Mouse (Mus musculus): ENCODE results near the gene Plcxd2.

Gene Plcxd2

GRCm38 (mm10) chr16:45990901-45991676, 18.9 kb downstream of the Plcxd2 start:
- in situ Hi-C loops (cut with MboI, MseI): no loop called here

- in situ Hi-C loops (cut with MboI, MseI): no loop called here
These were observed 23.8 kb downstream of the Plcxd2 start for GRCm38 (mm10) chr16:45986236-45986635.

GRCm38 (mm10) chr16:45984610-45985606, 25.1 kb downstream of the Plcxd2 start:
- in situ Hi-C loops (cut with MboI, MseI): no loop called here

- in situ Hi-C loops (cut with MboI, MseI): loop anchor here (10.0 kb wide), 1 partner anchor 129 kb away; no protein-coding TSS in a partner anchor
These were observed 33.8 kb downstream of the Plcxd2 start for GRCm38 (mm10) chr16:45976251-45976650.

GRCm38 (mm10) chr16:45973959-45974686, 35.9 kb downstream of the Plcxd2 start:
- in situ Hi-C loops (cut with MboI, MseI): loop anchor here (10.0 to 25.0 kb wide), 2 partner anchors 131 to 212 kb away; no protein-coding TSS in a partner anchor

GRCm38 (mm10) chr16:45970187-45970586, 39.8 kb downstream of the Plcxd2 start:
- in situ Hi-C loops (cut with MboI, MseI): loop anchor here (10.0 to 25.0 kb wide), 2 partner anchors 135 to 208 kb away; no protein-coding TSS in a partner anchor

GRCm38 (mm10) chr16:45968716-45969115, 41.3 kb downstream of the Plcxd2 start:
- in situ Hi-C loops (cut with MboI, MseI): loop anchor here (25.0 kb wide), 1 partner anchor 206 kb away; no protein-coding TSS in a partner anchor

GRCm38 (mm10) chr16:45967471-45967870, 42.5 kb downstream of the Plcxd2 start:
- in situ Hi-C loops (cut with MboI, MseI): loop anchor here (25.0 kb wide), 1 partner anchor 205 kb away; no protein-coding TSS in a partner anchor

- in situ Hi-C loops (cut with MboI, MseI): loop anchor here (25.0 kb wide), 1 partner anchor 204 kb away; no protein-coding TSS in a partner anchor
These were observed 43.4 kb downstream of the Plcxd2 start for GRCm38 (mm10) chr16:45966604-45967003.

GRCm38 (mm10) chr16:45964777-45965176, 45.2 kb downstream of the Plcxd2 start:
- in situ Hi-C loops (cut with MboI, MseI): loop anchor here (25.0 kb wide), 1 partner anchor 202 kb away; no protein-coding TSS in a partner anchor

GRCm38 (mm10) chr16:45963837-45964236, 46.2 kb downstream of the Plcxd2 start:
- in situ Hi-C loops (cut with MboI, MseI): loop anchor here (25.0 kb wide), 1 partner anchor 202 kb away; no protein-coding TSS in a partner anchor

- in situ Hi-C loops (cut with MboI, MseI): loop anchor here (25.0 kb wide), 1 partner anchor 201 kb away; no protein-coding TSS in a partner anchor
These were observed 46.9 kb downstream of the Plcxd2 start for GRCm38 (mm10) chr16:45963088-45963487.

- in situ Hi-C loops (cut with MboI, MseI): loop anchor here (25.0 kb wide), 1 partner anchor 199 kb away; no protein-coding TSS in a partner anchor
These were observed 49.0 kb downstream of the Plcxd2 start for GRCm38 (mm10) chr16:45960978-45961377.

GRCm38 (mm10) chr16:45956390-45956950, 53.5 kb downstream of the Plcxd2 start:
- in situ Hi-C loops (cut with MboI, MseI): loop anchor here (25.0 kb wide), 1 partner anchor 194 kb away; no protein-coding TSS in a partner anchor

- in situ Hi-C loops (cut with MboI, MseI): loop anchor here (25.0 kb wide), 1 partner anchor 191 kb away; no protein-coding TSS in a partner anchor
These were observed 56.6 kb downstream of the Plcxd2 start, which contains the start of gene Phldb2 for GRCm38 (mm10) chr16:45953394-45953793. Gene Phldb2 (minus strand): TSS chr16:45953598.

- in situ Hi-C loops (cut with MboI, MseI): loop anchor here (25.0 kb wide), 1 partner anchor 190 kb away; no protein-coding TSS in a partner anchor
These were observed 57.5 kb downstream of the Plcxd2 start for GRCm38 (mm10) chr16:45952501-45952900.

- in situ Hi-C loops (cut with MboI, MseI): loop anchor here (25.0 kb wide), 1 partner anchor 190 kb away; no protein-coding TSS in a partner anchor
These were observed 58.0 kb downstream of the Plcxd2 start for GRCm38 (mm10) chr16:45952035-45952434.

GRCm38 (mm10) chr16:45946335-45946734, 63.7 kb downstream of the Plcxd2 start:
- in situ Hi-C loops (cut with MboI, MseI): no loop called here

GRCm38 (mm10) chr16:45945649-45946048, 64.4 kb downstream of the Plcxd2 start:
- in situ Hi-C loops (cut with MboI, MseI): no loop called here

- in situ Hi-C loops (cut with MboI, MseI): no loop called here
These were observed 64.8 kb downstream of the Plcxd2 start for GRCm38 (mm10) chr16:45945174-45945631.

Measured in T-helper 2 cell (primary cell).